Mouse (Mus musculus): Measurements from ENCODE around the gene Pde7b. TPM values are rescaled to one million over a fixed set of nuclear protein-coding genes. Genes with fewer than 3 reads are reported as not detected.

Pde7b gene
- total and polyA plus RNA-seq, 3 experiments = not detected

DNA sequence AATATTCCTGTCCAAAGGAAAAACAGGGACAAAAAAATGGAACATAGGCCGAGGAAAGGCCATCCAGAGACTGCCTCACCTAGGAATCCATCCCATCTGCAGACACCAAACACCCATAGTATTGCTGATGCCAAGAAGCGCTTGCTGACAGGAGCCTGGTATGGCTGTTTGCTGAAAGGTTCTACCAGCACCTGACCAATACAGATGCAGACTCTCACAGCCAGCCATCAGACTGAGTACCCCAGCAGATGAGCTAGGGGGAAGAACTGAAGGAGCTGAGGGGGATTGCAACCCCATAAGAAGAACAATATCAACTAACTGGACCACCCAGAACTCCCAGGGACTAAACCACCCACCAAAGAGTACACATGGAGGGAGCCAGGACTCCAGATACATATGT lies 40.7 kb downstream of the Pde7b start:
- H3K36me3 ChIP-seq (replicated peaks in 1 of 2; ENCODE audit: control insufficient read depth in 1 of 2, insufficient read depth in 1 of 2, low read length in 1 of 2) = no peaks in the 10 kb centered on the region
- H3K79me2 ChIP-seq (replicated peaks; ENCODE audit: control insufficient read depth, extremely low read depth, insufficient read depth, poor library complexity, severe bottlenecking) = no peaks in the 10 kb centered on the region
- no peak overlapping the region for H3K9ac ChIP-seq (ENCODE audit: insufficient read depth, low read depth)
- H3K9me3 ChIP-seq (replicated peaks; ENCODE audit: low read length) = no peaks in the 10 kb centered on the region
- dilution Hi-C loops (cut with MboI; ENCODE audit: extremely low pct_ligation_motif_present, extremely low pct_unique_long_range_greater_than_20kb, low sequenced_read_pairs) = no loop called here
- in situ Hi-C loops (cut with MboI; ENCODE audit: low pct_ligation_motif_present, low pct_unique_long_range_greater_than_20kb, low sequenced_read_pairs) = loop anchor here (25.0 kb wide), 1 partner anchor 228 kb away; no protein-coding TSS in a partner anchor
- TF ChIP-seq EP300 (IDR thresholded peaks at IDR 0.05; ENCODE audit: low read length) = no peak
- no peak for TF ChIP-seq MAZ (IDR thresholded peaks at IDR 0.05; ENCODE audit: low read depth, low read length)
- TF ChIP-seq PAX5 (IDR thresholded peaks at IDR 0.05; ENCODE audit: low read length) = no peak
- TF ChIP-seq BHLHE40 (IDR thresholded peaks at IDR 0.05; ENCODE audit: low read depth, low read length) = no peak
- no peak for TF ChIP-seq CHD2 (IDR thresholded peaks at IDR 0.05; ENCODE audit: low read length)
- TF ChIP-seq MAFK (IDR thresholded peaks at IDR 0.05; ENCODE audit: insufficient replicate concordance, low read length) = no peak
- no peak for TF ChIP-seq JUND (conservative IDR thresholded peaks at IDR 0.05; ENCODE audit: low read depth, low read length)
- TF ChIP-seq MEF2A (IDR thresholded peaks at IDR 0.05; ENCODE audit: borderline replicate concordance, low read depth, low read length) = no peak
- TF ChIP-seq POLR2A (IDR thresholded peaks at IDR 0.05; ENCODE audit: low read depth, low read length) = no peak
- TF ChIP-seq USF2 (conservative IDR thresholded peaks at IDR 0.05; ENCODE audit: low read depth, low read length) = no peak
- no peak for TF ChIP-seq KAT2A (IDR thresholded peaks at IDR 0.05; ENCODE audit: insufficient replicate concordance, low read length)
- no peak for TF ChIP-seq SIN3A (IDR thresholded peaks at IDR 0.05; ENCODE audit: low read length)
- no peak for TF ChIP-seq ELF1 (IDR thresholded peaks at IDR 0.05; ENCODE audit: low read depth, low read length)
- TF ChIP-seq NELFE (IDR thresholded peaks at IDR 0.05; ENCODE audit: low read depth, low read length) = no peak
- no peaks in the 10 kb centered on the region for H3K27me3 ChIP-seq (replicated peaks)
- H3K4me1 ChIP-seq (ENCODE audit: control insufficient read depth in 1 of 2, insufficient read depth in 2 of 2) = no peaks in the 10 kb centered on the region
- H3K27ac ChIP-seq (ENCODE audit: insufficient read depth, low read depth) = no peak overlapping the region
- H3K4me2 ChIP-seq (ENCODE audit: insufficient read depth, low read depth, poor library complexity, severe bottlenecking) = no peak overlapping the region
- no peak for DNase-seq (ENCODE audit: extremely low read depth)
- no peak overlapping the region for H3K4me3 ChIP-seq (replicated peaks in 1 of 3; ENCODE audit: low read depth in 2 of 3, low read length in 2 of 3, poor library complexity in 1 of 3)

DNA sequence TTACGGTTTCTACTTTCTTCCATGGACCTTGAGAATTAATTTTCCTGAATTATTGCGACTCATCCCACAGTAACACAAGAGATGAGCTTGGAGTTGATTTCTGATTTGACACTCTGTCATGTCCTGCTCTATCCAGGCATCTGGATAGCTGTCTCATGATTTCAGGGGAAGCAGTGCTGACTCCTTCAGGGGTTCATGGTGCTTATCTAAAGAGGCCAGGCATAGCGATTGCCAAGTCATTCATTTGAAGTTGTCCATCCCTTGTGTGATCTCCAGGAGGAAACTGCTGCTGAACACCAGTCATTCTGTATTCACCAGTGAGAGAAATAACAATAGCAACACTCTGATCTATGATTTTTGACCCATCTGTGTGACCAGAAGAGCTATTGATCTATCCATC lies 43.9 kb downstream of the Pde7b start:
- dilution Hi-C loops (cut with MboI; ENCODE audit: extremely low pct_ligation_motif_present, extremely low pct_unique_long_range_greater_than_20kb, low sequenced_read_pairs) = no loop called here
- Histone ChIP-seq H3K4me3 (replicated peaks in 1 of 3; ENCODE audit: low read depth in 2 of 3, low read length in 2 of 3, poor library complexity in 1 of 3) (no peak overlapping the region), H3K79me2 (replicated peaks; ENCODE audit: control insufficient read depth, extremely low read depth, insufficient read depth, poor library complexity, severe bottlenecking) (no peaks in the 10 kb centered on the region), H3K4me2 (ENCODE audit: insufficient read depth, low read depth, poor library complexity, severe bottlenecking) (no peak overlapping the region), H3K27ac (ENCODE audit: insufficient read depth, low read depth) (no peak overlapping the region), H3K27me3 (replicated peaks) (no peaks in the 10 kb centered on the region), H3K9me3 (replicated peaks; ENCODE audit: low read length) (no peaks in the 10 kb centered on the region), H3K4me1 (ENCODE audit: control insufficient read depth in 1 of 2, insufficient read depth in 2 of 2) (no peaks in the 10 kb centered on the region), H3K36me3 (replicated peaks in 1 of 2; ENCODE audit: control insufficient read depth in 1 of 2, insufficient read depth in 1 of 2, low read length in 1 of 2) (no peaks in the 10 kb centered on the region), H3K9ac (ENCODE audit: insufficient read depth, low read depth) (no peak overlapping the region)
- in situ Hi-C loops (cut with MboI; ENCODE audit: low pct_ligation_motif_present, low pct_unique_long_range_greater_than_20kb, low sequenced_read_pairs) = loop anchor here (25.0 kb wide), 1 partner anchor 231 kb away; no protein-coding TSS in a partner anchor
- TF ChIP-seq BHLHE40 (IDR thresholded peaks at IDR 0.05; ENCODE audit: low read depth, low read length) (no peak), MYC (IDR thresholded peaks at IDR 0.05; ENCODE audit: low read depth, low read length) (no peak), PAX5 (IDR thresholded peaks at IDR 0.05; ENCODE audit: low read length) (no peak), RCOR1 (conservative IDR thresholded peaks at IDR 0.05; ENCODE audit: low read depth, low read length) (no peak), KAT2A (IDR thresholded peaks at IDR 0.05; ENCODE audit: insufficient replicate concordance, low read length) (no peak), MEF2A (IDR thresholded peaks at IDR 0.05; ENCODE audit: borderline replicate concordance, low read depth, low read length) (no peak), GABPA (IDR thresholded peaks at IDR 0.05; ENCODE audit: insufficient replicate concordance, low read depth, low read length) (no peak), UBTF (IDR thresholded peaks at IDR 0.05; ENCODE audit: low read depth, low read length) (no peak), NELFE (IDR thresholded peaks at IDR 0.05; ENCODE audit: low read depth, low read length) (no peak), ZMIZ1 (IDR thresholded peaks at IDR 0.05; ENCODE audit: low read depth, low read length) (no peak), MAX (IDR thresholded peaks at IDR 0.05; ENCODE audit: low read length) (no peak), ZKSCAN1 (IDR thresholded peaks at IDR 0.05; ENCODE audit: borderline replicate concordance, low read depth, low read length) (no peak), CHD1 (IDR thresholded peaks at IDR 0.05; ENCODE audit: low read depth, low read length) (no peak), USF1 (IDR thresholded peaks at IDR 0.05; ENCODE audit: low read depth, low read length) (no peak), USF2 (conservative IDR thresholded peaks at IDR 0.05; ENCODE audit: low read depth, low read length) (no peak)
- DNase-seq (ENCODE audit: extremely low read depth) = no peak

Measured in CH12.LX (cell line).